Mouse (Mus musculus) forebrain, postnatal 0 days (tissue): ENCODE measurements around the gene Hivep2. TPM values are rescaled to one million over a fixed set of nuclear protein-coding genes. Genes with fewer than 3 reads are reported as not detected.
A peak's percentile ranks its signal among the peaks of the same experiment; 100 is the strongest.

Experiments
- ATAC-seq: fragments of 200-750 bp; cut with Nextera tagmentation; 2 replicates; pipeline ENCODE4 v1.8.0; 2017; ENCODE audit warnings: mild to moderate bottlenecking, moderate library complexity
- DNase-seq: peaks from one replicate; pipeline ENCODE4 v3.0.0-alpha.2; 2015
- H3K27ac ChIP-seq: fragments of 300-500 bp; sonication (generic); 2 replicates; pipeline ENCODE4 v1.5.1; 2014; ENCODE audit warnings: low read depth, mild to moderate bottlenecking, antibody characterized with exemption, low read length, moderate library complexity, mixed read lengths
- H3K27me3 ChIP-seq: fragments of 300-500 bp; sonication (generic); 2 replicates; pipeline ENCODE4 v1.6.1; 2014; ENCODE audit warnings: mild to moderate bottlenecking, low read length, mixed read lengths; ENCODE audit not compliant: insufficient read depth
- H3K36me3 ChIP-seq: fragments of 300-500 bp; sonication (generic); 2 replicates; pipeline ENCODE4 v1.6.1; 2014; ENCODE audit warnings: mild to moderate bottlenecking, moderate library complexity; ENCODE audit not compliant: insufficient read depth
- H3K4me1 ChIP-seq: fragments of 300-500 bp; sonication (generic); 2 replicates; pipeline ENCODE4 v1.6.1; 2014; ENCODE audit warnings: antibody characterized with exemption; ENCODE audit not compliant: insufficient read depth
- H3K4me2 ChIP-seq: fragments of 300-500 bp; sonication (generic); 2 replicates; pipeline ENCODE4 v1.6.1; 2014; ENCODE audit warnings: low read depth, mild to moderate bottlenecking, moderate library complexity
- H3K4me3 ChIP-seq: fragments of 300-500 bp; sonication (generic); 2 replicates; pipeline ENCODE4 v1.5.1; 2014; ENCODE audit warnings: low read depth, low read length, mixed read lengths
- H3K9ac ChIP-seq: fragments of 300-500 bp; sonication (generic); 2 replicates; pipeline ENCODE4 v1.6.1; 2014; ENCODE audit warnings: mild to moderate bottlenecking
- H3K9me3 ChIP-seq: fragments of 300-500 bp; sonication (generic); 2 replicates; pipeline ENCODE4 v1.6.1; 2016; ENCODE audit warnings: low read length
- CTCF ChIP-seq: sonication (generic); IDR thresholded peaks from 2 replicates; pipeline ENCODE4 v1.5.1; 2016; ENCODE audit warnings: antibody characterized with exemption, control low read depth, low read depth
- WGBS: fragments of 180-500 bp; shearing (Covaris S2); extraction: QIAGEN DNeasy Blood & Tissue Kit; methylation state at CpG from one replicate; pipeline ENCODE4 v1.1.7; 2014; 5-methylcytosine and 5-hydroxymethylcytosine counted together
- polyA plus RNA-seq: library from polyadenylated mRNA; unstranded; fragments of >200 nt; fragmentation: Nextera tagmentation; extraction: Ambion mirVana; gene quantifications from 2 replicates; pipeline ENCODE4 v1.2.1, GENCODE M21; 2015
- total RNA-seq: library from RNA; depleted of rRNA; stranded (reverse); fragments of >200 nt; gene quantifications from 2 replicates; pipeline ENCODE4 v1.2.3, GENCODE M21; 2014

The Hivep2 gene
- total and polyA plus RNA-seq, 2 experiments from 2014 or later, result 22.9 to 55.4 TPM

- no peaks in the 10 kb centered on the region for H3K27me3 ChIP-seq
- no peak overlapping the region for H3K4me2 ChIP-seq
- no peak overlapping the region for H3K9ac ChIP-seq
- no peak for ATAC-seq
- DNase-seq, result no peak
- WGBS, result 74% methylated on average over 10 of the region's 10 CpGs
- no peak overlapping the region for H3K4me3 ChIP-seq
- H3K36me3 ChIP-seq, result no peaks in the 10 kb centered on the region
- H3K9me3 ChIP-seq, result no peaks in the 10 kb centered on the region
- no peak for TF ChIP-seq CTCF
- no peak overlapping the region for H3K27ac ChIP-seq
- H3K4me1 ChIP-seq, result peaks cover 17% of the 10 kb centered on the region; the same call in 1 of the 2 replicates
Measured at GRCm38 (mm10) chr10:14191202-14191601, 225.3 kb downstream of the Hivep2 start.

- Histone ChIP-seq H3K4me3 (no peak overlapping the region), H3K27ac (no peak overlapping the region), H3K4me2 (no peak overlapping the region), H3K9ac (no peak overlapping the region), H3K27me3 (no peaks in the 10 kb centered on the region), H3K9me3 (no peaks in the 10 kb centered on the region), H3K36me3 (no peaks in the 10 kb centered on the region), H3K4me1 (peaks cover 20% of the 10 kb centered on the region; the same call in 1 of the 2 replicates)
- ATAC-seq, result no peak
- DNase-seq, result no peak
- WGBS, result 78% methylated on average over 4 of the region's 4 CpGs
- TF ChIP-seq CTCF, result no peak
Measured at GRCm38 (mm10) chr10:14192156-14192555, 226.3 kb downstream of the Hivep2 start.

- peaks cover 20% of the 10 kb centered on the region; the same call in 1 of the 2 replicates for H3K4me1 ChIP-seq
- peak; percentile 63 for ATAC-seq
- H3K9ac ChIP-seq, result no peak overlapping the region
- H3K27me3 ChIP-seq, result no peaks in the 10 kb centered on the region
- 0 out of 2 replicates have a peak overlapping the region, but pooled peaks have one; percentile 47 for H3K27ac ChIP-seq
- DNase-seq, result no peak
- H3K9me3 ChIP-seq, result no peaks in the 10 kb centered on the region
- no peak overlapping the region for H3K4me2 ChIP-seq
- WGBS, result 26% methylated on average over 4 of the region's 4 CpGs
- TF ChIP-seq CTCF, result no peak
- no peaks in the 10 kb centered on the region for H3K36me3 ChIP-seq
- H3K4me3 ChIP-seq, result no peak overlapping the region
Measured at GRCm38 (mm10) chr10:14193702-14194101, 227.8 kb downstream of the Hivep2 start.

GRCm38 (mm10) chr10:14195778-14196650 lies 230.1 kb downstream of the Hivep2 start:
- Histone ChIP-seq H3K4me1 (peaks cover 20% of the 10 kb centered on the region; the same call in 1 of the 2 replicates), H3K27me3 (no peaks in the 10 kb centered on the region), H3K27ac (peak overlapping the region; percentile 78), H3K4me3 (no peak overlapping the region), H3K9me3 (no peaks in the 10 kb centered on the region), H3K4me2 (no peak overlapping the region), H3K36me3 (no peaks in the 10 kb centered on the region), H3K9ac (peak overlapping the region; percentile 1; the same call in 1 of the 2 replicates)
- TF ChIP-seq CTCF, result no peak
- 41% methylated on average over 17 of the region's 17 CpGs for WGBS
- DNase-seq, result peak; percentile 86
- ATAC-seq, result peak; percentile 81

- WGBS, result 90% methylated on average over 7 of the region's 7 CpGs
- Histone ChIP-seq H3K36me3 (no peaks in the 10 kb centered on the region), H3K4me3 (no peak overlapping the region), H3K9ac (no peak overlapping the region), H3K27me3 (no peaks in the 10 kb centered on the region), H3K9me3 (no peaks in the 10 kb centered on the region), H3K27ac (peak overlapping the region; percentile 78; the same call in 1 of the 2 replicates), H3K4me2 (no peak overlapping the region), H3K4me1 (peaks cover 20% of the 10 kb centered on the region; the same call in 1 of the 2 replicates)
- TF ChIP-seq CTCF, result no peak
- no peak for DNase-seq
- ATAC-seq, result no peak
Measured at GRCm38 (mm10) chr10:14196785-14197184, 230.9 kb downstream of the Hivep2 start.

- H3K36me3 ChIP-seq, result no peaks in the 10 kb centered on the region
- no peak overlapping the region for H3K9ac ChIP-seq
- DNase-seq (no peak), ATAC-seq (no peak)
- H3K4me3 ChIP-seq, result no peak overlapping the region
- peak; percentile 46 for TF ChIP-seq CTCF
- H3K9me3 ChIP-seq, result no peaks in the 10 kb centered on the region
- H3K27ac ChIP-seq, result no peak overlapping the region
- no peaks in the 10 kb centered on the region for H3K27me3 ChIP-seq
- H3K4me1 ChIP-seq, result peaks cover 20% of the 10 kb centered on the region; the same call in 1 of the 2 replicates
- no peak overlapping the region for H3K4me2 ChIP-seq
- WGBS, result 80% methylated on average over 6 of the region's 6 CpGs
Measured at GRCm38 (mm10) chr10:14197261-14197660, 231.4 kb downstream of the Hivep2 start.

DNA sequence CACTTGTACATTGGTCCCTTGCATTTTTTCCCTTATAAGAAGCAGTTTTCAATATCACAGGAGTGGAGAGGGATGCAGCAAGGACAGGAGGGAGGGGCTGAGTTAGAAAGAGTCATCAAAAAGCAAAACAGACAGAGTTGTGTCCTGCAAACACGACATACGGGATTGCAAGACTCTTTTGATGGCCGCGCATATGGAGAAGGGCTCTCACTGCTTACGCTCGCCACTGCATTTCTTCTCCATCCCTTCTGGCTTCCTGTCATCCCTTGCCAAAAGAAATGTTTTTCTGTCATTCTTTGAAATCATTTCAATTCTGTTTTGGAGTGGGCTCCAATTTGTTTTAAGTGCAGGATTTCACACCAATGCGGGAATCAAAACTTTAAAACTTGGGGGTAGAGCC lies 233.5 kb downstream of the Hivep2 start:
- Histone ChIP-seq H3K4me3 (no peak overlapping the region), H3K9ac (no peak overlapping the region), H3K9me3 (no peaks in the 10 kb centered on the region), H3K4me1 (peaks cover 10% of the 10 kb centered on the region; the same call in 1 of the 2 replicates), H3K27ac (peak overlapping the region; percentile 40; the same call in 1 of the 2 replicates), H3K4me2 (no peak overlapping the region), H3K36me3 (no peaks in the 10 kb centered on the region), H3K27me3 (no peaks in the 10 kb centered on the region)
- WGBS, result 54% methylated on average over 7 of the region's 7 CpGs
- ATAC-seq, result peak; percentile 68
- TF ChIP-seq CTCF, result no peak
- DNase-seq, result peak; percentile 71
